Mouse (Mus musculus): ENCODE measurements around the gene Pygo1. TPM values are rescaled to one million over a fixed set of nuclear protein-coding genes. Genes with fewer than 3 reads are reported as not detected.

Pygo1 gene
- polyA plus RNA-seq, 1 experiment from 2014 or later: 11.9 TPM

- Histone ChIP-seq H3K27ac (ENCODE audit: low read depth, low read length) (no peak overlapping the region), H3K4me1 (ENCODE audit: control insufficient read depth, insufficient read depth, low read length) (no peaks in the 10 kb centered on the region), H3K9me3 (ENCODE audit: control insufficient read depth, low read length) (no peaks in the 10 kb centered on the region), H3K4me2 (ENCODE audit: low read depth) (no peak overlapping the region), H3K27me3 (ENCODE audit: control insufficient read depth, insufficient read depth, low read length) (no peaks in the 10 kb centered on the region), H3K36me3 (ENCODE audit: control insufficient read depth, insufficient read depth, low read length) (no peaks in the 10 kb centered on the region), H3K4me3 (ENCODE audit: low read depth, low read length) (no peak overlapping the region), H3K9ac (ENCODE audit: low read length) (no peak overlapping the region)
- DNase-seq (ENCODE audit: low spot score): no peak
- ATAC-seq (ENCODE audit: insufficient read depth, low FRiP score, low TSS enrichment): no peak
- 89% methylated on average over 5 of the region's 5 CpGs for WGBS
Observed at GRCm38 (mm10) chr9:72992576-72992975, 67.1 kb downstream of the Pygo1 start.

GRCm38 (mm10) chr9:72996167-72996566, 70.7 kb downstream of the Pygo1 start:
- no peaks in the 10 kb centered on the region for H3K27me3 ChIP-seq (ENCODE audit: control insufficient read depth, insufficient read depth, low read length)
- H3K9me3 ChIP-seq (ENCODE audit: control insufficient read depth, low read length): no peaks in the 10 kb centered on the region
- H3K9ac ChIP-seq (ENCODE audit: low read length): no peak overlapping the region
- ATAC-seq (ENCODE audit: insufficient read depth, low FRiP score, low TSS enrichment): no peak
- no peak overlapping the region for H3K27ac ChIP-seq (ENCODE audit: low read depth, low read length)
- no peaks in the 10 kb centered on the region for H3K4me1 ChIP-seq (ENCODE audit: control insufficient read depth, insufficient read depth, low read length)
- H3K36me3 ChIP-seq (ENCODE audit: control insufficient read depth, insufficient read depth, low read length): no peaks in the 10 kb centered on the region
- no peak overlapping the region for H3K4me3 ChIP-seq (ENCODE audit: low read depth, low read length)
- H3K4me2 ChIP-seq (ENCODE audit: low read depth): no peak overlapping the region
- DNase-seq (ENCODE audit: low spot score): no peak

GRCm38 (mm10) chr9:72996806-72997205, 71.4 kb downstream of the Pygo1 start:
- WGBS: 63% methylated on average over 7 of the region's 7 CpGs
- Histone ChIP-seq H3K4me1 (ENCODE audit: control insufficient read depth, insufficient read depth, low read length) (no peaks in the 10 kb centered on the region), H3K9ac (ENCODE audit: low read length) (no peak overlapping the region), H3K4me2 (ENCODE audit: low read depth) (no peak overlapping the region), H3K36me3 (ENCODE audit: control insufficient read depth, insufficient read depth, low read length) (no peaks in the 10 kb centered on the region), H3K9me3 (ENCODE audit: control insufficient read depth, low read length) (no peaks in the 10 kb centered on the region), H3K4me3 (ENCODE audit: low read depth, low read length) (no peak overlapping the region), H3K27ac (ENCODE audit: low read depth, low read length) (no peak overlapping the region), H3K27me3 (ENCODE audit: control insufficient read depth, insufficient read depth, low read length) (no peaks in the 10 kb centered on the region)
- no peak for DNase-seq (ENCODE audit: low spot score)
- ATAC-seq (ENCODE audit: insufficient read depth, low FRiP score, low TSS enrichment): no peak

- DNase-seq (ENCODE audit: low spot score) (no peak), ATAC-seq (ENCODE audit: insufficient read depth, low FRiP score, low TSS enrichment) (no peak)
- H3K4me1 ChIP-seq (ENCODE audit: control insufficient read depth, insufficient read depth, low read length): no peaks in the 10 kb centered on the region
- H3K27me3 ChIP-seq (ENCODE audit: control insufficient read depth, insufficient read depth, low read length): no peaks in the 10 kb centered on the region
- H3K4me2 ChIP-seq (ENCODE audit: low read depth): no peak overlapping the region
- no peak overlapping the region for H3K27ac ChIP-seq (ENCODE audit: low read depth, low read length)
- no peak overlapping the region for H3K9ac ChIP-seq (ENCODE audit: low read length)
- H3K9me3 ChIP-seq (ENCODE audit: control insufficient read depth, low read length): no peaks in the 10 kb centered on the region
- 71% methylated on average over 2 of the region's 2 CpGs for whole genome bisulfite sequencing
- no peak overlapping the region for H3K4me3 ChIP-seq (ENCODE audit: low read depth, low read length)
- no peaks in the 10 kb centered on the region for H3K36me3 ChIP-seq (ENCODE audit: control insufficient read depth, insufficient read depth, low read length)
Observed at GRCm38 (mm10) chr9:73000487-73000886, 75.0 kb downstream of the Pygo1 start.

DNA sequence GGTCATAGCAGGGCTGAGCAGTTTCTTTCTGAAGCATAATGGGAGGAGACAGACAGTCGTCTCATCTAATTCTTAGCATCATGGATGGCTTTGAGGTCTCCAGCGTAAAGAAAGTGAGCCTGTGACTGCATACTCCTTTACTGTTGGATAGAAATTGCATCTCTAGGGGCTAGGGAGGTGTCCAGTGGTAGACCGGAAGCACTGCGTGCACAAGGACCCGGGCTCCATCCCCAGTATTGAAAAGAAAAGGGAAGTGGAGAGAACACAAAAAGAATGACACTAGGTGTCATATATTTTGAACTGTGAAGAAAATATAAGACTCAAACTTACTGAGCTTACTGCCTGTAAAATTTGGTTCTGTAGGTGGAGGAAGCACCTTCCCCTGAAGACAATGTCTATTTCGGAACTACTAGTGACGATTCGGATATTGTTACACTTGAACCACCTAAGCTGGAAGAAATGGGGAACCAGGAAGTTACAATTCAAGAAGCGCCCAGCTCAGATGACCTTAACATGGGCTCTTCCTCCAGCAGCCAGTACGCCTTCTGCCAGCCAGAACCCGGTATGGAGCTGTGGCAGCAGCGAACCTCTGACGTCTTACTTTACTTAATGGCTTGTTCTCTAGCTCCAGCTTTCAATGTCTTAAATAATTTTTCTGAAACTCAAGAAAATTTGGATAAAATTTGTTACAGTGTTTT, 76.0 kb downstream of the Pygo1 start:
- no peak for ATAC-seq (ENCODE audit: insufficient read depth, low FRiP score, low TSS enrichment)
- 90% methylated on average over 13 of the region's 13 CpGs for WGBS
- Histone ChIP-seq H3K27ac (ENCODE audit: low read depth, low read length) (no peak overlapping the region), H3K4me3 (ENCODE audit: low read depth, low read length) (no peak overlapping the region), H3K4me1 (ENCODE audit: control insufficient read depth, insufficient read depth, low read length) (no peaks in the 10 kb centered on the region), H3K9ac (ENCODE audit: low read length) (no peak overlapping the region), H3K9me3 (ENCODE audit: control insufficient read depth, low read length) (no peaks in the 10 kb centered on the region), H3K27me3 (ENCODE audit: control insufficient read depth, insufficient read depth, low read length) (no peaks in the 10 kb centered on the region), H3K4me2 (ENCODE audit: low read depth) (no peak overlapping the region), H3K36me3 (ENCODE audit: control insufficient read depth, insufficient read depth, low read length) (no peaks in the 10 kb centered on the region)
- DNase-seq (ENCODE audit: low spot score): no peak

Other genes starting within 250 kb of the Pygo1 start
- 3.6 and 4.4 TPM in 2 replicates for gene Prtg, start 118.8 kb upstream of the Pygo1 start, polyA plus RNA-seq (2014; fragmentation: Nextera tagmentation; extraction: Ambion mirVana)
- 1.6 and 2.6 TPM in 2 replicates for gene Dyx1c1, start 33.1 kb downstream of the Pygo1 start, polyA plus RNA-seq (2014; fragmentation: Nextera tagmentation; extraction: Ambion mirVana)
- gene Gm44503, start 33.2 kb downstream of the Pygo1 start, polyA plus RNA-seq (2014; fragmentation: Nextera tagmentation; extraction: Ambion mirVana): not detected in 2 replicates
- gene Ccpg1os, start 59.7 kb downstream of the Pygo1 start, polyA plus RNA-seq (2014; fragmentation: Nextera tagmentation; extraction: Ambion mirVana): 19.0 and 19.7 TPM in 2 replicates
- 20.4 and 28.8 TPM in 2 replicates for gene Ccpg1, start 59.8 kb downstream of the Pygo1 start, polyA plus RNA-seq (2014; fragmentation: Nextera tagmentation; extraction: Ambion mirVana)
- 16.1 and 17.7 TPM in 2 replicates for gene Pigb, start 114.7 kb downstream of the Pygo1 start, polyA plus RNA-seq (2014; fragmentation: Nextera tagmentation; extraction: Ambion mirVana)
- 0.66 and 0.92 TPM in 2 replicates for gene Rab27a, start 119.2 kb downstream of the Pygo1 start, polyA plus RNA-seq (2014; fragmentation: Nextera tagmentation; extraction: Ambion mirVana)
- gene Khdc3, start 176.2 kb downstream of the Pygo1 start, polyA plus RNA-seq (2014; fragmentation: Nextera tagmentation; extraction: Ambion mirVana): not detected in 2 replicates
- not detected in 2 replicates for gene Gm20509, start 176.8 kb downstream of the Pygo1 start, polyA plus RNA-seq (2014; fragmentation: Nextera tagmentation; extraction: Ambion mirVana)
- gene Rsl24d1, start 187.8 kb downstream of the Pygo1 start, polyA plus RNA-seq (2014; fragmentation: Nextera tagmentation; extraction: Ambion mirVana): 145 and 156 TPM in 2 replicates